Mouse (Mus musculus) hindlimb bud, embryonic 11.5 days (tissue): ENCODE measurements around the gene Rora.
A peak's percentile ranks its signal among the peaks of the same experiment; 100 is the strongest.

Experiments
- DNase-seq: peaks from one replicate; pipeline ENCODE4 v3.0.0-alpha.2; 2012; ENCODE audit warnings: low read depth, low spot score; ENCODE audit errors: extremely low spot score

Gene Rora

GRCm38 (mm10) chr9:68809536-68809935 lies 155.9 kb downstream of the Rora start:
- DNase-seq: no peak

GRCm38 (mm10) chr9:68814723-68815122 lies 161.1 kb downstream of the Rora start:
- no peak for DNase-seq

- DNase-seq: no peak
Measured at GRCm38 (mm10) chr9:68815877-68816276, 162.3 kb downstream of the Rora start.

GRCm38 (mm10) chr9:68820036-68820435 lies 166.4 kb downstream of the Rora start:
- DNase-seq: no peak

GRCm38 (mm10) chr9:68820478-68820877 lies 166.9 kb downstream of the Rora start:
- no peak for DNase-seq

- DNase-seq: no peak
Measured at GRCm38 (mm10) chr9:68821388-68821787, 167.8 kb downstream of the Rora start.

GRCm38 (mm10) chr9:68823292-68823691 lies 169.7 kb downstream of the Rora start:
- DNase-seq: no peak

GRCm38 (mm10) chr9:68825107-68825506 lies 171.5 kb downstream of the Rora start:
- DNase-seq: no peak

GRCm38 (mm10) chr9:68825841-68826240 lies 172.3 kb downstream of the Rora start:
- DNase-seq: no peak

GRCm38 (mm10) chr9:68827441-68827840 lies 173.9 kb downstream of the Rora start:
- no peak for DNase-seq

GRCm38 (mm10) chr9:68829903-68830302 lies 176.3 kb downstream of the Rora start:
- no peak for DNase-seq

- DNase-seq: no peak
Measured at GRCm38 (mm10) chr9:68833323-68833722, 179.7 kb downstream of the Rora start.

GRCm38 (mm10) chr9:68835037-68835649 lies 181.6 kb downstream of the Rora start:
- peak; percentile 85 for DNase-seq

GRCm38 (mm10) chr9:68842134-68842892 lies 188.7 kb downstream of the Rora start:
- no peak for DNase-seq

GRCm38 (mm10) chr9:68845556-68845955 lies 192.0 kb downstream of the Rora start:
- no peak for DNase-seq

GRCm38 (mm10) chr9:68850321-68850720 lies 196.7 kb downstream of the Rora start:
- no peak for DNase-seq

GRCm38 (mm10) chr9:68852201-68852600 lies 198.6 kb downstream of the Rora start:
- no peak for DNase-seq

- no peak for DNase-seq
Measured at GRCm38 (mm10) chr9:68852934-68853333, 199.3 kb downstream of the Rora start.

- no peak for DNase-seq
Measured at GRCm38 (mm10) chr9:68859500-68859899, 205.9 kb downstream of the Rora start.

- no peak for DNase-seq
Measured at GRCm38 (mm10) chr9:68866317-68866716, 212.7 kb downstream of the Rora start.

- DNase-seq: no peak
Measured at GRCm38 (mm10) chr9:68873838-68874237, 220.3 kb downstream of the Rora start.

- DNase-seq: no peak
Measured at GRCm38 (mm10) chr9:68874544-68874943, 221.0 kb downstream of the Rora start.

- DNase-seq: no peak
Measured at GRCm38 (mm10) chr9:68875791-68876190, 222.2 kb downstream of the Rora start.
